Mouse (Mus musculus) T-cell, adult 66 days (primary cell): ENCODE data around the gene Bpifb2. TPM values are rescaled to one million over a fixed set of nuclear protein-coding genes. Genes with fewer than 3 reads are reported as not detected.

ENCODE experiments used
- total RNA-seq, 2 experiments: library from RNA; stranded (reverse); gene quantifications; 3 replicates in 1 of 2; 4 replicates in 1 of 2; pipeline ENCODE4 v1.2.4; 2023

Bpifb2 gene
- not detected for total RNA-seq

GRCm38 (mm10) chr2:153874745-153875144 is at the start of gene Bpifb2:
Gene Bpifb2 (plus strand): TSS chr2:153875045.

GRCm38 (mm10) chr2:153870984-153871383 is 3.9 kb upstream of the Bpifb2 start, which contains the start of gene Sun5:
Gene Sun5 (minus strand): TSS chr2:153871084.

GRCm38 (mm10) chr2:153900088-153900487 is 25.2 kb downstream of the Bpifb2 start, which contains the start of gene Bpifb6:
Gene Bpifb6 (plus strand): TSS chr2:153900388.

GRCm38 (mm10) chr2:153917930-153918329 is 43.1 kb downstream of the Bpifb2 start, which contains the start of gene Bpifb3:
Gene Bpifb3 (plus strand): TSS chr2:153918230.

GRCm38 (mm10) chr2:153937843-153938242 is 63.0 kb downstream of the Bpifb2 start, which contains the start of gene Bpifb4:
Gene Bpifb4 (plus strand): TSS chr2:153938212.

Other genes with a start within 250 kb of the Bpifb2 start
- 10 to 100 TPM; 37.1 to 46.6 TPM for gene Commd7, start 242.3 kb upstream of the Bpifb2 start, total RNA-seq
- 10 to 100 TPM in 1 of 2 experiments, 1 to 10 TPM in 1; 9.2 to 14.5 TPM for gene Dnmt3b, start 225.6 kb upstream of the Bpifb2 start, total RNA-seq
- gene Dnmt3c, start 178.4 kb upstream of the Bpifb2 start, total RNA-seq: not detected
- gene Mapre1, start 133.8 kb upstream of the Bpifb2 start, total RNA-seq: 100 to 1,000 TPM; 148 to 152 TPM
- 1 to 10 TPM in 1 of 2 experiments, under 1 TPM in 1; 0.76 to 2.4 TPM for gene Efcab8, start 95.1 kb upstream of the Bpifb2 start, total RNA-seq
- gene Sun5, start 4.0 kb upstream of the Bpifb2 start, total RNA-seq: not detected
- gene Bpifb6, start 25.3 kb downstream of the Bpifb2 start, total RNA-seq: not detected
- gene Bpifb3, start 43.2 kb downstream of the Bpifb2 start, total RNA-seq: not detected
- not detected for gene Bpifb4, start 63.2 kb downstream of the Bpifb2 start, total RNA-seq
- gene Bpifa6, start 99.9 kb downstream of the Bpifb2 start, total RNA-seq: not detected
- not detected for gene Bpifa2, start 133.2 kb downstream of the Bpifb2 start, total RNA-seq